Mouse (Mus musculus): ENCODE data around the gene Selenos.
"Not testable (repeated sequence)": the region's sequence is repeated elsewhere in the genome, so short reads cannot be mapped to it uniquely, and the experiment has no call there.

Selenos gene

GRCm38 (mm10) chr7:66079364-66080230, at the start of gene Selenos:
Selenos (plus strand) TSS chr7:66079649.
- DNase-seq (ENCODE audit: low spot score), result peak; percentile 89

DNA sequence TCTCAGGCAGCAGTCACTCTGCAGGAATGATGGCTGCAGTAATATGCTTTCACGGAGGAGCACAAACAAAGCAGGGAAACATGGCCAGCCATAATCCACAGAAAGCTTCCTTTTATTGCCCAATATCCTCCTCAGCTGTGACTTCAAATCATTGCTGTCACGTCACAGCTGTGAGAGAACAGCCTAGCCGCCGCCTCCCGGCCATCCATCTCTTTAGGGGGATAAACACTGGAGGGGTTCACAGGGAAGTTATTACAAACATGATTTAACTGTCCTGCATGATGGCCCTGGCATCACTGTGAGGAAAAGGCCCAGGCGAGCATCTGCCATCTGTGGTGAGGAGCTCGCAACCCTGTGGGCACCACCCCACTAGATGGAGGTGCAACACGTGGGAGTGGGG, 42.6 kb upstream of the Selenos start:
- DNase-seq (ENCODE audit: low spot score), result no peak

DNA sequence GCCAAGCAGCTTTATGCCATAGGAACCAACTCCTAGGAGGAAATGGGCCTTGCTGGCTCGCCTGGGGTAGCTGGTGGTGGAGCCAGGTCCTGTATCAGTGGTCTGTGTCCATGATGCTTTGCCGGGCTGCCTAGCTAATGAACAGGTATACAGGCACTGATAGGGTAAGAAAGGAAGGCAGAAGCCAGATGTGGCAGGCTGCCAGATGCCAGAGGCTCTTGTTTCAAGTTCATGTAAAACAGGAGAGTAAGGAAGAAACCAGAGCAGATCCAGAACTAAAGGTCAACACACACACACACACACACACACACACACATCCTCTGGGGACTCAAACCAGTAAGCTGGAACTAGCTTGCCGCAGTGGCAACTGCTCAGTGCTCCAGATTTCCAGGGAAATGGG, 41.2 kb upstream of the Selenos start:
- no peak for DNase-seq (ENCODE audit: low spot score)

DNA sequence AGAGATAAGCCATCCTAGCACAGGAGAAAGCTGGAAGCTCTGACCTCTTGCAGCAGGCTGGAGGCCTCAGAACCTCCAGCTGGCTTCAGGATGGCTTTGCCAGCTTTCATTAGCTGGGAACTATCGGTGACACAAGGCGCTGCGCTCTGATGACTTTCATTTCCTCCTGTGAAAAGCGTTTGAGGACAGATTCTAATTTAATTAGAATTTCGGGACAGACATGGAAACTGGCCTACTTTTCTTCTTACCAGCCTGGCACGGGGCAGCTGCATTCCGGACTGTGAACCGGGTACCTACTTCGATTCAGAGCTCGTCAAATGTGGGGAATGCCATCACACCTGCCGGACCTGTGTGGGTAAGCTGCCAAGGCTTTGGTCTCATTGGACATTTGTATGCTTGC, 40.7 kb upstream of the Selenos start:
- DNase-seq (ENCODE audit: low spot score), result no peak

- no peak for DNase-seq (ENCODE audit: low spot score)
These were observed 39.2 kb upstream of the Selenos start for GRCm38 (mm10) chr7:66040026-66040814.

GRCm38 (mm10) chr7:66043552-66044459, 35.6 kb upstream of the Selenos start, which contains the start of gene Gm45213:
Gm45213 (plus strand) TSS chr7:66043602.
- DNase-seq (ENCODE audit: low spot score), result no peak

GRCm38 (mm10) chr7:66044617-66045016, 34.8 kb upstream of the Selenos start:
- DNase-seq (ENCODE audit: low spot score), result no peak

DNA sequence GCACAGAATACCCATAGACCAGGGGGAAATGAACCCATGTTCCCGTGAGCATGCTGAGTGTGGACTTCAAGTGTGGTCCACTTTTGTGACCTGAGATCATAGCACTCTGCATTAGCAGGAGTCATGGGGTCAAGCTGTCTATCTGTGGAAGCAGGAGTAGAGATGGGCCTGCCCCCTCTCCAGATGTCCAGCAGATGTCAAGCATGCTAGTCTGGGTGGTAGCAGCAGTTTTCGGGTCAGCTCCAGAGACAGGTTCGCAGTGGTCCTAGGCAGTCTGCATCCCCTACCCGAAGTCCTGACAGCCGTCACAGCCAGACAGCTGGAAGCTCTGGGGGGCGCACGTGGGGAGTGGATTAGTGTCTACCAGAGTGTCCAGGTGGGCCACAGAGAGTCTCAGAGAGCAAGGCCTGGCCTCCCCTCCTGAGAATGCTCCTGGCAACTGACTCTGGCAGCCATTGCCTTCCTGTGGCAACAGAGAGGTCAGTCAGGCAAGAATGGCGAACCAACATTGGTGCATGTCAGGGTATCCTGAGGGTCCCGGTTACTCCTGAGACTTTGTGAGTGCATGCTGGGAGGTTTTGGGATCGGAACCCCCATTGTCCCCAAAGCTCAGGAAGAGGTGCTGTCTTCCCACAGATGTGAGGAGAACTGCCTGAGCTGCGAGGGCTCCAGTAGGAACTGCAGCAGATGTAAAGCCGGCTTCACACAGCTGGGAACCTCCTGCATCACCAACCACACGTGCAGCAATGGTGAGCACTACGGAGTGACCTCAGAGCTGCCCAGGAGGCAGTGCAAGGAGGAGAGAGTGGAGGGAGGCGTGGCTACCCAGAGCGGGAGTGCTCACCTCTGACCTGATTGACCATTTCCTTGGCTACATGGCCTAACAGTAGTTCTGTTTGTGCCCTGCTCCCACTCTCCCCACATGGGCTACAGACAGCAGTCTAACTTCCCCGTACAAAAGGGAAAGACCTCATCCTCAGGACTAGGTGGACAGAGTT, 32.2 kb upstream of the Selenos start:
- DNase-seq (ENCODE audit: low spot score), result no peak

GRCm38 (mm10) chr7:66047975-66048374, 31.5 kb upstream of the Selenos start:
- no peak for DNase-seq (ENCODE audit: low spot score)

- no peak for DNase-seq (ENCODE audit: low spot score)
These were observed 30.8 kb upstream of the Selenos start for GRCm38 (mm10) chr7:66048446-66049230.

DNA sequence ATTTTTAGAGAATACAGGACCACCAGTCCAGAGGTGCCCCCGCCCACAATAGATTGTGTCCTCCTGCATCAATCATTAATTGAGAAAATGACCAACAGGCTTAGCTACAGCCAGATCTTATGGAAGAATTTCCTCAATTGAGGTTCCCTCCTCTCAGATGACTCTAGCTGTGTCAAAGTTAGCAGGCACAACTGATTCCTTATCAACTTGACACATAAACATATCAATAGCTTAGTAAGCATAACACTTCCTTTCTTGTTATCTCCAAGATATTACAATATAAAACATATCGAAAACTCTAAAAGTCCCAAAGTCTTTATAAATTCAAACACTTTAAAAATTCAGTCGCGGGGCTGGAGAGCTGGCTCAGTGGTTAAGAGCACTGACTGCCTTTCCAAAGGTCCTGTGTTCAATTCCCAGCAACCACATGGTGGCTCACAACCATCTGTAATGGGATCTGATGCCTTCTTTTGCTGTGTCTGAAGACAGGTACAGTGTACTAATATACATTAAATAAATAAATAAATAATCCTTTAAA, 25.4 kb upstream of the Selenos start:
- no peak for DNase-seq (ENCODE audit: low spot score)

DNA sequence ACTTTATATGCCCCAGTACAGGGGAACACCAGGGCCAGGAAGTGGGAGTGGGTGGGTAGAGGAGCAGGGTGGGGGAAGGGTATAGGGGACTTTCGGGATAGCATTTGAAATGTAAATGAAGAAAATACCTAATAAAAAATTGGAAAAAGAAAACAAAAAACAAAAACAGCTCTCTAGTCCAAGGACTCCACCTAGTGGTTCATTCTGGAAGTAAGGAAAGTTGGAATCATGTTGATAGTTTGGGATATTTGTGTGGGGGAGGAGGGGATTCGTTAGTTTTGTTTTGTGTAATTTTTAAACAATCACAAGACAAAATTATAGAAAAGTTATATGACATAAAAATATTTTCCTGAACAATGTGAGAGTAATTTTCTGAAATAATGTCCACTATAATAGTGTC, 24.1 kb upstream of the Selenos start:
- DNase-seq (ENCODE audit: low spot score), result not testable (repeated sequence)

DNA sequence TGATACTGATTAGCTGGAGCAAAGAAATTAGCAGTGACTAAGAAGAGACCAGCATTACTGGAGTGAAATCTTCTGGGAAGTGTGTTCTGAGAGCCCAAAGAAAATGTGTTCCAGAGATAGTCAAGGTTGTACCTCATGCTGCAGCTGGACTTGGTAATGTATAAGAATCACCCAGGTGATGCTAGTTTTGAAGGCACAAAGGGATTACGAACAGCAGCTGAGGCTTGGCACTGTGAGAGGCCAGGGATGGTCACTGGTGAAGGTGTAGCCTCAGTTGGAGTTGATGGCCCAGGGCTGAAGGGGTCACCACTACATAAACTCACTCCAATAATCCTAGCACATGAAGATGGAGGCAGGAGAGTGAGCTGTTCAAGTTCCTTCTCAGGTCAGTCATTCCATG, 20.7 kb upstream of the Selenos start, which contains the start of gene Snrpa1:
Snrpa1 (plus strand) TSS at position 301 of the 400 bp plus-strand sequence.
- DNase-seq (ENCODE audit: low spot score), result no peak

DNA sequence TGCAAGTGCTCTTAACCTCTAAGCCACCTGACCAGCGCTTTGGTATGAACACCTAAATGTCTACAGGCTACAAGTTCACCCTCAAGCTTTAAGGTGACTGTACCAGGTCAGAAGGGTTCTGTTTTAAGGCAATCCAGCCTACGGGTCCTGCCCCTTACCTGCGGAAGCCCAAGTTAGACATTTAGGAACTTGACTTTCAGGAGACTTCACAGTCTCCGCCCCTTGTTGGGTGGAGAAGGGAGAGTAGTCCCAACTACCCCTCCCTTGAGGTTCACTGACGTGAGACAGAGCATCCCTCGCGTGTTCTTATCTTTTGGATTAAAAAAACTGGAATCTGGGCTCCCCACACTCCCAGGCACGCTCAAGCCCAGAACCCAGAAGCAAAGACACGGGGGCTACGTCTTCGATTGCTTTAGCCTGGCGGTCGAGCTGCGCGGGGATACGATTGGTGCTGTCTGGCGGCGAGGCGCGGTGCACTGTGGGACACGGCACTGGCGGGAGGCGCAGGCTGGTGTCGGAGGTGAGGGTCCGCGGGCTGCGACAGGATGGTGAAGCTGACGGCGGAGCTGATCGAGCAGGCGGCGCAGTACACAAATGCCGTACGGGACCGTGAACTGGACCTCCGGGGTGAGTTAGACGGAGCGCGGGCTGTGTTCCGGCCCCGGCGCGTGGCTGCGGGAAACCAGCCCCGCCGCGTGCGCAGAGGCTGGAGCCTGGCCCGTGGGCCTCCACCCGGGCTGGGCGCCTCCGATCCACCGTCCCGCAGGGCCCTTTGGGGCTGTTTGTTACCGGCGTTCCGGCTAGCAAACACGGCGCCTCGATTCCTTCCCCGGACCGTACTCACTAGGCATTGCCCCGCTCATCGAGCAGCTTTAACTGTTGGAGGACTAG, 19.1 kb upstream of the Selenos start:
- peak; percentile 63 for DNase-seq (ENCODE audit: low spot score)

DNA sequence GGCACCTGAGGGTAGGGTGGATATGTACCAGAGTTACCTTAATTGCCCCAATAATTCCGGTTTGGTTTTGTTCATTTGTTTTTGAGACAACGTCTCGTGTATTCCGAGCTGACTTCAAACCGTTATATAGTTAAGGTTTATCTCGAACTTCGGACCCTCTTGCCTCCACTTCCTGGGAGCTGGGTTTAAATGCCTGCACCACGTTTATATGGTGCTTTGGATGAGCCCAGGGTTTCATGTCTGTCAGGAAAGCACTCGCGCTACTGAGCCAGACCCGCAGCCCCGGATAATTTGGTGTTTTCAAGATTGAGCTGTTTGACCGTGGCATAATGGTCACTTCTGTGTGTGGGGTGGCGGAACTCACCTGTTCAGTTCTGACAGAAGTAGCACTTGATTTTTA, 18.4 kb upstream of the Selenos start:
- no peak for DNase-seq (ENCODE audit: low spot score)

- DNase-seq (ENCODE audit: low spot score), result peak; percentile 37
These were observed 3.0 kb upstream of the Selenos start for GRCm38 (mm10) chr7:66076411-66076810.

GRCm38 (mm10) chr7:66080231-66080613, 773 bp downstream of the Selenos start:
- DNase-seq (ENCODE audit: low spot score), result no peak

DNA sequence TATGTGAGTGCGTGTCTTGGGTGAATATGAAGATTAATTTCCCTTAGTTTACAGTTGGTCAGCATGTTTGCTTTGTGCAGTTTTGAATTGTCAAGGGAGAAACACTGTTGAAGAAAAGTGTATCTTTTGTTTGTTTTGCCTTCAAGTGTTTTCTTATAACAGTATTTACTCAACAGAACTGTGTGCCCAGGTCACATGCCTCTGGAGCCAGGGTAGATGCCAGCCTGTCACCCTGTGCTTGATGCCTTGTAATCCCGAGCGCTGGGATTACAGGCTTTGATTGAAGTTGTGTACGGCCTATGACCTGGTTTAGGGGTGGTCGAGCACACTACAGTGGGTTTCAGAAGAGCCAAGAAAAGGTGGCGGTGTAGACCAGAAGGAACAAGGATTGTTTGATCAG, 4.3 kb downstream of the Selenos start:
- DNase-seq (ENCODE audit: low spot score), result no peak

DNA sequence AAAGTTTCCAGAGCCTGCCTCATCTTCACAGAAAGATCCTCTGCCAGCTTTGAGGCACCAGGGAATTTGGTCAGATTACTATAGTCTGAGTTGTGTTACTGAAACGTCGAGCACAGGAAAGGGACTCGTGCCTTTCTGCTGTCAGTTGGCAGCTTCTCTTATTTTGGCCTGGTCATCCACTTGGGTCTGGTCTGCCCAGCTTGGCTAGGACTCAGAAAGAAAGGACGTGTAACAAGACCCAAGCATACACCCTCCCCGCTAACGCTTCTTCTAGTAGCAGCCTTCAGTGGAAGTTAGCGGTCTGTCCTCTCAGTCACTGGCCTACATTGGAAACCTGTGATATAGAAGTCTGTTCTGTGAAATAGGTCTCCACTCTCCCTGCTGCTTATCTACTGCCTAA, 5.1 kb downstream of the Selenos start:
- no peak for DNase-seq (ENCODE audit: low spot score)

Data from layer of hippocampus, adult 9-10 months (tissue).